Mouse (Mus musculus) cerebellum, adult 2 months (tissue): Measurements from ENCODE around the gene Gm11634.

Source experiments
- CTCF ChIP-seq: fragments of 200-500 bp; IDR thresholded peaks from 2 replicates; pipeline ENCODE4 v1.5.1; 2011; ENCODE audit warnings: low read depth, mild to moderate bottlenecking, control low read depth, low read length, moderate library complexity, borderline replicate concordance; ENCODE audit not compliant: insufficient read depth
- POLR2A ChIP-seq: fragments of 200-500 bp; IDR thresholded peaks from 2 replicates; pipeline ENCODE4 v1.6.1; 2011; ENCODE audit warnings: low read length, control low read depth, borderline replicate concordance; ENCODE audit not compliant: insufficient read depth

DNA sequence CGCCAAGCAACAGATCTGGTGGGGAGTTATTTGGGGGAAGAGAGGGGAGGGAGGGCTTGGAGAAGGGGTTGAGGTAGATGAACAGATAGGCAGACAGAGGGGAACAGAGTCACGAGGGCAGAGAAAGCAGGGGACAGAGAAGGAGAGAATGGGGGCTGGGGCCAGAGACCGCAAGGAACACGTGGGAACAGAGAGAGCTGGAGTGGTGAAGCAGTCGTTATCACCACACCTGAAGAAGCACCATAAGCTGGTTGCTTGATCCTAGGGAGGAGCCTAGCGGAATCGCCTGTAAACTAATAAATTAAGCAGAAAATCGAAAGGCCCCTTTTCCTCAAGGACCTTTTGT is 27.6 kb upstream of the Gm11634 start:
- TF ChIP-seq CTCF (no peak), POLR2A (no peak)
